Mouse (Mus musculus) urinary bladder, postnatal 25 days (tissue): ENCODE data around the gene Btg1.

Experiments used
- DNase-seq: peaks from one replicate; pipeline ENCODE4 v3.0.0; 2022; ENCODE audit warnings: low spot score

Gene Btg1

DNA sequence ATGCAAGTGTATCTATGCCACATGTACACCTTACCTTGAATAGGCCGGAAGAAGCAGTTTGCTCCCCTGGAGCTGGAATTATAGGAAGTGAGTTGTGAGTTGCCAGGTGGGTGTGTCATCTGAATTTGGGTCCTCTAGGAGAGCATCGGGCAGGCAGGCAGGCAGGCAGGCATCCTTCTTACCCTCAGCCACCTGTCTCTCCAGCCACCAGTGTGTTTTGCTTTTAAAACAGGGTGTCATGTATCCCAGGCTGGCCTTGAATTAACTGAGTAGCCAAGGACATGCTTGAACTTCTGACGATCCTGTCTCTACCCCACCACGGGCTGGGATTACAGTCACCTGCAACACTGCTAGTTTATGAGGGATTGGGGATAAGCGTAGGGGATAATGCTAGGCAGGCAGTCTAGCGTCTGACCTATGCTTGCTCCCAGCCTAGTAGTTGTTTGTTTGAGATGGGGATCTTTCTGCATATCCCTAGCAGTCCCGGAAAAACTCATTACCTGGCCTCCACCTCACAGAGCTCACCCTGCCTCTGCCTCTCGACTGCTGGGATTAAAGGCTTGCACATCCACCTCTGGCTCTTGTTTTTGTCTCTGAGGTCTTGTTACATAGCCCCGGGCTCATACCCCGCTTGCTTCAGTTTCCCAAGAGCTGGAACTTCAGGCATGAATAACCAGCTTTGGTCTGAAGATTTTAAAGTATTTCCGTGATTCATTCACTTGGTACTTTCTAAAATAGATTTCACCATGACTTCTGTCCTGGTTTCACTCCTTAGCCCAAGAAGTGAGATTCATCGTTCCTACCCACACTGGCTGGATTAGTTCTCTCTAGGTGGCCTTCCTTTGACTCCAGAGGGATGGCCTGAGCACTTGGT is 15.7 kb downstream of the Btg1 start:
- DNase-seq, result no peak

DNA sequence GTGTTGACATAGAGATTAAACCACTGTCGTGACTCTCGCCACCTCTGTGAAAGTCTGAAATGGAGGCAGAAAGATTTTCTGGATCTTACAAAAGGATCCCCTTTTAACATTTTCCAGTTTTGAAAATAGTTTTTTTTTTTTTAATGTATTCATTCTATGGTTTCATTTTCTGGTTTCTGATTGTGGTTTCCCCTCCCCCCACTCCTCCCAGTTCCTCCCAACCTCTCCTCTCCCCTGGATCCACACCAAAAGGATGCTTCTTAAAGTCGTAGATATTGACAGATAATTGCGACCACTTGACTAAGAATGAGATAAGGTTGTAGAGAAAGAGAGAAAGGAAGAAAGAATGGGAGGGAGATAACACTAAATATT is 16.3 kb downstream of the Btg1 start:
- no peak for DNase-seq

GRCm38 (mm10) chr10:96635472-96635871 is 18.7 kb downstream of the Btg1 start:
- DNase-seq, result no peak

DNA sequence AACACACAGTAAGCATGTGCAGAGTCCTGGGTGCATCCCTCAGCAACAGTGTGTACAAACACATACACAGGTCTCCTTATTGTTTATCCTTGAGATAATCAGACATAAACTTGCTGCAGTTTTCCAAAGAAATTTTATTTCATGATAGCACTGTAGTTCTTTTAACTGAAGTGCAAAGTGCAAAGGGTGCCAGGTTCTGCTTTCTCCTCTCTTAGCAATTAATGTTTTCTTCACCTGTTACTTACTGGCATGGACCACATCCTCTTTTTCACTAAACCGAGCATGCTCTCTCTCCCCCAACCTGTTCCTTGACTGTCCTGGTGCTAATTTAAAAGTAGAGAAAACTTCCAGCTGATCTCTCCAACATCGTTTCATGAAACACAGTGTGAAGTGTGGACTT is 21.7 kb downstream of the Btg1 start:
- DNase-seq, result no peak

GRCm38 (mm10) chr10:96642014-96642413 is 25.2 kb downstream of the Btg1 start:
- DNase-seq, result no peak

DNA sequence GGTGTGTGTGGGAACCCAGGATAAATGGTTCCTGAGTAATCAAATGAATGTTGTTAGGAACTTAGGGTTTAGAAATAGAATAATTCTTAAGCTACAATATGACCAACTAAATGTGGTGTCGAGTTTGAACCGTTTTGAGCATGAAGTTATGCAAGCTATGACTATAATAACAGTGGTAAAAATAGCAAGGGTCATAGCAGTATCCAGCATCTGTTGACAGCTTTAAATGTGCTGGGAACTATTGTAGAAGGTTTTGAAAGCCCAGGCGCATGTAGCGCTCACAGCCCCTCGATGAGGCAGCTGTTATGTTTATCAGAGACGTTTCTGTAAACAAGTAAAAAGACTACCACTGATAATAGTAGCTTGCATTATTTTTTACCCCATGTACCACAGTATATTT is 25.9 kb downstream of the Btg1 start:
- DNase-seq, result no peak

DNA sequence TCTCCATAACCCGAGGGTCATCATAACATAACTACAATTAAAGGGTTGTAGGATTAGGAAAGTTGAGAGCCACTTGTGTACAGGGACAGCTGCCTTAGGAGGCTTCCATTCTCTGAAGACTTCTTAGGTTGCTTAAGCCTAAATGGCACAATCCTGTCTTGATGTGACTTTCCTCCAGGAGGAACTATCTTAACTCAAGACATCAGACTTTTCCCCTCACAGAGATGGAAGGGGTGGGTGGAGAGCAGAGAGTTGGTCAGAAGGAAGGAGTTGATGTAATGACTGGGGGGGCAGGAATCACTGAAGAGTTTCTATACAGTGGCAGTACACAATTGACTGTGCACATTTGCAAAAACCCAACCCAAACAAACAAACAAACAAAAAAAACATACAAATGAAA is 28.4 kb downstream of the Btg1 start:
- DNase-seq, result no peak

DNA sequence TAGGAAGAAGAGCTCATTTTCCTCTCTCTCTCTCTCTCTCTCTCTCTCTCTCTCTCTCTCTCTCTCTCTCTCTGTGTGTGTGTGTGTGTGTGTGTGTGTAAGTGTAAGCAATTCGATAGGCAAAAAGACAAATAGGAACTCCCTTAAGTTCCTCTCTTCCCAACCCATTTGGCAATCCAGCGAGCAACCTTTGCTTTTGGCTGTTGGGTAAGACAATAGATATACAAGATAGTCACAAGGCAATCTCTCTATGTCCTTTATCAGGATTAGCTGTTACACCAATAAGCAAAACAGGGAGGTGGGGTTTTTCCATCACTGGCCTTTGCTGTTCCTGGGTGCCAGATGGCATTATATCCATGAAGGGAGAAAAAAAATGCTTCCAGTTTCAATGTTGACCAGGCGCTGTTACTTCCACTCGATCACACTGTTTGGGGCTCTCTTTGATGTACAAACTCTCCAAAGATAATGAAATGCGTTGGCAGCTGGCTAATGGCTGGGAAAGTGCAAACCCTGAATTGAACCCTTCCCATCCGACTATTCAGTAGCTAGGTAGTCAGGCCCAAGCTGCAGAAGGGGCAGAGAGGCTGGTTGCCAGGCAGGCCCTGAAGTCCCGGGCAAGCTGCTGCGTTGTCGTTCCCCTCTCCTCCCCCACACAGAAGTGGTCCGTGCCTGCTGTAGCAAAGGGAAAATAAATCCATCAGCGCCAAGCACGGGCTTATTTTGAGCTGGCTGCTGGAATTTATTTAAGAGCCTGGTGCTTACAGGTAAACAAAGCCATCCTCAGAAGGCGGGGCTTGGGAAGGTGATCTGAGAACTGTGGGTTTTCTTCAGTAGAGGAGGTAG is 29.4 kb downstream of the Btg1 start:
- no peak for DNase-seq

GRCm38 (mm10) chr10:96646867-96647462 is 30.2 kb downstream of the Btg1 start:
- DNase-seq, result no peak

GRCm38 (mm10) chr10:96648161-96648561 is 31.4 kb downstream of the Btg1 start:
- no peak for DNase-seq

DNA sequence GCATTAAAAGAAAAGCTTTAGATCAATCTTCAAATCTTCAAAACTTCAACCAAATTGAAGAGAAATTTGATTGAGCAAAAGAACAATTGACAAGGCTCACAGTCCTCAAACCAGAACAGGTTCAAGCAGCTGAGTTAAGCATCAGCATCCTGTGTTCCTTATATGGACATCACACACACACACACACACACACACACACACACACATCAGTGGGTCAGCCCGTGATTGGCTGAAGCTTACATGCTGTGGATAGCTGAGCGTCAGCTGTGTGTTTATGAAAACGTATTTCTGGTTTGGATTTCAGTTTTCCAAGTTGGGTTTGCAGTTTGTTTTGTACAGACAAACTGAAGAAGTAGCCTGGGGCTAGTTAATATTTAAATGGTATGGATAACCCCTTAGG is 32.7 kb downstream of the Btg1 start:
- no peak for DNase-seq

DNA sequence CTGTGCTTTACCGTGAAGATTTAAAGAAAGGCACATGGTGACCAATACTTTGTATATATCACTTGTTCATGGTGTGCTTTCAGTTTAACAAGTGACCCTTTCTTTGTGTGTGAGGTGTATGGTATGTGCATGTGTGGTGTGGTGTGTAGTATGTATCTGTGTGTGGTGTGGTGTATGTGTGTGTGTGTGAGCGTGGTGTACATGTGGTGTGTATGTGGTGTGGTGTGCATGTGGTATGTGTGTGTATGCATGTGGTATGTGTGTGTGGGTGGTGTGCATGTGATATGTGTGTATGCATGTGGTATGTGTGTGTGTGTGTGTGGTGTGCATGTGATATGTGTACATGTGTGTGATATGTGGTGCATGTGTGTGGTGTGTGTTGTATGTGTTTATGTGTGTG is 35.6 kb downstream of the Btg1 start:
- no peak for DNase-seq

DNA sequence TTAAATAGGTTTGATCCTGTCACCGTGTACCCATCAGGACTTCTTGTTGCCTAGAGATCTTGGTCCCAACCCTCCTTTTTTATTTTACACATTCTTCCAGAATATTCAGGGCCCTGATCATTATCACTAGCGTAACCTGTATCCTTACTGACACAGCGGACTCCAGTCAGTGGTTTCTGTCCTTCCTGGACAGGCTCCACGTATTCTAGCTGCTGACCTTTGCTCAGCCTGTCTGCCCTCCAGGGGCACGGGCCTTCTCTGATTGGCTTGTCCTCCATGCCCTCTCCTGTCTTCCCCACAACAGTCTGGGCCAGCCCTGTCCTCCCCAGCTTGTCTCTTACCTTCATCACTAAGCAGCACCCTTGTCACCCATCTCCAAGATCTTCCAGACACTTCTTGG is 36.2 kb downstream of the Btg1 start:
- DNase-seq, result no peak

- DNase-seq, result no peak
Measured at GRCm38 (mm10) chr10:96654079-96654478, 37.3 kb downstream of the Btg1 start.

GRCm38 (mm10) chr10:96654576-96654975 is 37.8 kb downstream of the Btg1 start:
- DNase-seq, result no peak

- no peak for DNase-seq
Measured at GRCm38 (mm10) chr10:96655066-96655465, 38.3 kb downstream of the Btg1 start.

GRCm38 (mm10) chr10:96656176-96656575 is 39.4 kb downstream of the Btg1 start:
- no peak for DNase-seq

DNA sequence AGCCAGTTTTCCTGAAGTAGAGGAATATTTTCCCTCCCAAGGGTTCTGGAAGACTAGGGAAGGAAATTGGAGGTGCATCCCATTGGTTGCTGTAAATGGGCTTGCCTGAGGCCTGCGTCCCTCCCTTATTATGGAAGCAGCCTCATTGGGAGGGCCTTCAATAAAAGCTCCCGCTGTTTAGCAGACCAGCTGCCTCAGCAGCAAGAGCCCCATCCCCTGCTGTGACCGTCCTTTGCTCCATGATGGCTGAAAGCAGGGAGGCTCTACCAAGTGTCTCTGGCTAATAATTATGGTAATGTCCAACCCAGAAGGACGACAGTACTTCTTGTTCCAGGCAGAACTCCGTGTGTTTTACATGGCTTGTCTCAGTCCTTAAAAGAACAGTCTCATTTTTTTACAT is 42.1 kb downstream of the Btg1 start:
- DNase-seq, result no peak

- DNase-seq, result no peak
Measured at GRCm38 (mm10) chr10:96660280-96660985, 43.6 kb downstream of the Btg1 start.

DNA sequence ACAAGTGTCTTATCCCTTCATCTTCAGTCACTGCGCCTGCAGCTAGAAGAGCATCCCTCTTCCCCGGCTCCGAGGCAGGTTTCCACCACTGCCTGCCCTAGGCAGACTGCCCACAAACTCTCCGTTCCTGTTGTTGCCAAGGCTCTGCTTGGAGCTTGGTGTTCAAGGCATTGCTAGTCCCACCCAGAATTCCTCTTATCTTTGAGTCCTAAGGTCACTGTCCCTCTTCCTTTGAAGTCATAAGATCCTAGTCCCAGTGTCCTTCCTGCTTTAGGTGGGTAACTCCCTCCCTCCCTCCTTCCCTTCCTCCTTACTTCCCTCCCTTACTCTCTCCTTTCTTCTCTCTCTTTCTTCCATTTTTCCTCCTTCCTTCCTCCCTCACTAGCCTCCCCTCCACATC is 46.2 kb downstream of the Btg1 start:
- no peak for DNase-seq

DNA sequence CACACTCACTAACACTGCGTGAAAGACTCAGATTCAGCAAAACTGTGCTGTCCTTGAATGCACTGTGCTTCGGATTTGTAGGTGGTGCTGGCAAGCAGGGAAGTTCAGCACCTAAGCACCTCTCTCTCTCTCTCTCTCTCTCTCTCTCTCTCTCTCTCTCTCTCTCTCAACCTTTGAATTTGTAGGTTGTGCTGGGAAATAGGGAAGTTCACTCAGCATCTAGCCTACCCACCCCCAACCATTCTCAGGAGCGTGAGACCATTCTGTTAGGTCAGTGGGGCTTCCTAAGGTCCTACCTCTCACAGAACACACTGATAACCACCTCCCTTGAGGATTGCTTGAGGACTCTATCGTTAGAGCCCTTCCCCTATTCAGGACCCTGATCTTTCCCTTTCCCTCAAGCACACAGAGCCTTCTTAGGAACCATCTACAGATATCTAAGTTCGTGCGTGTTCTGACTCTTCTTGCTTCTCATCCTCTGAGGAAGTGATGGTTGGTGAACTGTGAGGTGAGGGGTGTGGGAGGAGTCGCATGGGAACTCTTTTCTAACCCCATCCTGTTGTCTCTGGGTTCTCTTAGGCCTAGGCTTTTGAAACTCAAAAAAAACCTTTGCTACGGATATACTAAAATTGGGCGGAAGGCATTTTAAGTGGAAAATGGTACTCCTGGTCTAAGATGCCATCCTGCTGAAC is 47.1 kb downstream of the Btg1 start:
- no peak for DNase-seq
